Mouse (Mus musculus) stomach, embryonic 16.5 days (tissue): Measurements from ENCODE around the gene Zfp346. TPM values are rescaled to one million over a fixed set of nuclear protein-coding genes. Genes with fewer than 3 reads are reported as not detected.

Experiments used
- ATAC-seq: fragments of 200-750 bp; cut with Nextera tagmentation; 2 replicates; pipeline ENCODE4 v1.8.0; 2017; ENCODE audit warnings: moderate number of reproducible peaks, moderate TSS enrichment; ENCODE audit not compliant: insufficient read depth, low FRiP score
- H3K27ac ChIP-seq: fragments of 300-500 bp; sonication (generic); 2 replicates; pipeline ENCODE4 v1.5.1; 2014; ENCODE audit warnings: low read length
- H3K27me3 ChIP-seq: fragments of 300-500 bp; sonication (generic); 2 replicates; pipeline ENCODE4 v1.6.1; 2014; ENCODE audit warnings: low read length, control low read depth, mixed read lengths; ENCODE audit not compliant: control insufficient read depth, insufficient read depth
- H3K36me3 ChIP-seq: fragments of 300-500 bp; sonication (generic); 2 replicates; pipeline ENCODE4 v1.6.1; 2014; ENCODE audit warnings: low read length; ENCODE audit not compliant: control insufficient read depth, insufficient read depth
- H3K4me1 ChIP-seq: fragments of 300-500 bp; sonication (generic); 2 replicates; pipeline ENCODE4 v1.6.1; 2014; ENCODE audit warnings: low read length, control low read depth, mixed read lengths; ENCODE audit not compliant: control insufficient read depth, insufficient read depth
- H3K4me2 ChIP-seq: fragments of 300-500 bp; sonication (generic); 2 replicates; pipeline ENCODE4 v1.6.1; 2014; ENCODE audit warnings: low read depth, low read length, mixed read lengths
- H3K4me3 ChIP-seq: fragments of 300-500 bp; sonication (generic); replicated peaks from 2 replicates; pipeline ENCODE4 v1.5.1; 2014; ENCODE audit warnings: mild to moderate bottlenecking, low read length
- H3K9ac ChIP-seq: fragments of 300-500 bp; sonication (generic); 2 replicates; pipeline ENCODE4 v1.6.1; 2014; ENCODE audit warnings: low read length
- H3K9me3 ChIP-seq: fragments of 300-500 bp; sonication (generic); replicated peaks from 2 replicates; pipeline ENCODE4 v1.6.1; 2016; ENCODE audit warnings: low read length, control low read depth; ENCODE audit not compliant: control insufficient read depth
- WGBS: fragments of 180-500 bp; shearing (Covaris S2); extraction: QIAGEN DNeasy Blood & Tissue Kit; methylation state at CpG from one replicate; pipeline ENCODE4 v1.1.7; 2014; 5-methylcytosine and 5-hydroxymethylcytosine counted together
- polyA plus RNA-seq: library from polyadenylated mRNA; unstranded; fragments of >200 nt; fragmentation: Nextera tagmentation; extraction: Ambion mirVana; gene quantifications from 2 replicates; pipeline ENCODE4 v1.2.1, GENCODE M21; 2015

The Zfp346 gene
- polyA plus RNA-seq, 1 experiment from 2014 or later, result 14.1 TPM

DNA sequence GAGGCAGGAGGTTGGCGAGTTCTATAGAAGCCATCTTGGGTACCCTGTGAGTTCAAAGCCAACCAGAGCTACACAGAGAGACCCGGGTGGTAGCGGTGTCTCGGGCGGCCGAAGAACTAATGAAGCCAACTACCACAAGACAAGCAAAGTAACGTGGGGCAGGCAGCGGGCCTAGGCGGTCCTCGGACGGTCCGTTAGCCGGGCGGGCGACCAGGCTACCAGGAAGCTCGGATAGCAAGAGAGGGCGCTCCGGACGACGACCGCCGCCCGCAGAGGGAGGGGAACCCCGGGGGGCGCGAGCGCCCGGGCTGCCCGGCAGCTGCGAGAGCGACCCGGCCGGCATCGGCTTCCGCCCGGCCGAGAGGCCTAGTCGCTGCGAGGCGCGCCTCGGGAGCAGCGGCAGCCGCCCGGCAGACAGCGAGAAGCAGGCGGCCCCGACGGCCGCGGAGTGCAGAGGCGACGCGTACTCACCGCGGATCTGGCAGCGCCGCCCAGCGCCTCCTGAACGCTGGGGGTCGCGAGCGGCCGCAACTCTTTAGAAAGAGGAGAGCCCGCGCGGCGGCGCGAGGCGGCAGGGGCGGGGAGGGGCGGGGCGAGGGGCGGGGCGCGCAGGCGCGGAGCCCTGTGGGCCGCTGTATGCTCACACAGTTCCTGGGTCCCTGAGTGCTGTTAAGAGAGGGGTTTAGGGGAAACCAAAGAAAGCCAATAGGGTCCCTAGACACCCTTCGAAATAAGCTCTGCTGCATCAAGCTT lies 5.2 kb upstream of the Zfp346 start, which contains the start of gene Uimc1:
Uimc1 (minus strand) TSS at position 575 of the 753 bp plus-strand sequence.
- Histone ChIP-seq H3K27me3 (no peaks in the 10 kb centered on the region), H3K9me3 (no peaks in the 10 kb centered on the region), H3K27ac (peak within 1 kb of the TSS; percentile 77), H3K4me2 (peak within 1 kb of the TSS; percentile 60), H3K4me1 (peaks cover 6% of the 10 kb centered on the region), H3K4me3 (peak within 1 kb of the TSS; percentile 64), H3K9ac (peak within 1 kb of the TSS; percentile 85), H3K36me3 (no peaks in the 10 kb centered on the region)
- ATAC-seq, result peak; percentile 95
- under 1% methylated on average over 71 of the region's 81 CpGs for WGBS

- no peaks in the 10 kb centered on the region for H3K36me3 ChIP-seq
- 92% methylated on average over 11 of the region's 11 CpGs for WGBS
These were observed 3.5 kb upstream of the Zfp346 start for GRCm38 (mm10) chr13:55101627-55102026.

DNA sequence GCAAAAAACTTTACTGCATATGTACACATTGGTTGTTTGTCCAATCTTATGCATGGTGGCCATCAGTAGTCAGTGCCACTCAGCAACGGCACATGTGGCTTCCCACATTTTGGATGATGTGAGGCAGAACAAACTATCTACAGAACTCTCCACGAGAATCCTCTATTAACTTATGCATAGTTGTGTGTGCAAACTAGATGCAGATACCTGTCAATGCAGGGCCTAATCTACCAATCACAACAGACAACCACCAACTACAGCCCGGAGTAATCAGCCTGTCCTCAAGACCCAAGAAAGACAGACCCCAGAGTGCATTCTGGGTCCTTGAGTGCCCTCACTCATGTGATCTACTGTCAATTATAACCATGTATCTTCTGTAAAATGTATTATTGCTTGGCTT lies 2.7 kb upstream of the Zfp346 start:
- H3K9ac ChIP-seq, result no peak overlapping the region
- H3K36me3 ChIP-seq, result no peaks in the 10 kb centered on the region
- WGBS, result 89% methylated on average over 3 of the region's 3 CpGs
- H3K27ac ChIP-seq, result no peak overlapping the region
- H3K9me3 ChIP-seq, result no peaks in the 10 kb centered on the region
- H3K4me2 ChIP-seq, result no peak overlapping the region
- H3K27me3 ChIP-seq, result no peaks in the 10 kb centered on the region
- no peak overlapping the region for H3K4me3 ChIP-seq
- peaks cover 12% of the 10 kb centered on the region for H3K4me1 ChIP-seq
- no peak for ATAC-seq

More at GRCm38 (mm10) chr13:55101627-55102026, 3.5 kb upstream of the Zfp346 start:
- no peaks in the 10 kb centered on the region for H3K27me3 ChIP-seq
- ATAC-seq, result no peak
- H3K27ac ChIP-seq, result no peak overlapping the region
- H3K4me3 ChIP-seq, result no peak overlapping the region
- H3K9ac ChIP-seq, result no peak overlapping the region
- H3K9me3 ChIP-seq, result no peaks in the 10 kb centered on the region
- peaks cover 12% of the 10 kb centered on the region for H3K4me1 ChIP-seq
- H3K4me2 ChIP-seq, result no peak overlapping the region

GRCm38 (mm10) chr13:55103351-55103750 lies 1.8 kb upstream of the Zfp346 start:
- no peak for ATAC-seq
- Histone ChIP-seq H3K27ac (no peak overlapping the region), H3K4me3 (no peak overlapping the region), H3K9me3 (no peaks in the 10 kb centered on the region), H3K4me1 (peaks cover 12% of the 10 kb centered on the region), H3K27me3 (no peaks in the 10 kb centered on the region), H3K36me3 (no peaks in the 10 kb centered on the region), H3K4me2 (no peak overlapping the region), H3K9ac (no peak overlapping the region)
- WGBS, result 50% methylated on average over 2 of the region's 2 CpGs

DNA sequence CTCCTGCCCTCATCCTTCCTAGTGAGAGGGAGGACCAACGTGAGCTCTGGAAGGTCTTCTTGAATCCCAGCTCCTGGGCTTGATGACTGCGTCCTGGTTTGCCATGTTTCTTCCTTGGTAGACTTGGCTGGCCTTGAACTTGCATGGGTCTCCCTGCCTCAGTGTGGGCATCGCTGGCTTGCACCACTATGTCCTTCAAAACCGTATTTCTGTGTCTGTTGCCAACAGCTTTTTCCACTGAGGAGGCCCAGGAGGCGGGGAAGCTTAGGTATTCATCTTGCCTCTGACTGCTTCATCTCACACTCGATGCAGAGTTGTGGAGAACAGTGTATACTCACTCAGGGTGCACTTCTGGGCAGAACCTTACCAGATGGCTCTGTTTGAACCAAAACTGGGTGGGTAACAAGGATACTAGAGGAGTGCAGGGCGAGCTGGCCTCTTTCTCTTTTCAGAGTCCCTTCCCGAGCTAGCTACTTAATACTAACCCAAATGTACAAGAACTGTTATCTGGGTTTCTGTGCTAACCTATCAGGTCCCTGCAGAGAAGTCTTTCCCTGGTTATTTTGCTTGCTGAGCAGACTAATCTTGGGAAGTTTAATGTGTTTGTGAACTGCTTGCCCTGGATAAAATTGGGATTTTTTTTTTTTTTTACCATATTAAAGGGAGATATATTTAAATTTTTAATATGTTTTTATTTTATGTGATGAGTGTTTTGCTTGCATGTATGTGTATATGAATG lies 1.0 kb downstream of the Zfp346 start:
- Histone ChIP-seq H3K4me2 (peak overlapping the region; percentile 73), H3K4me1 (peaks cover 6% of the 10 kb centered on the region), H3K9me3 (no peaks in the 10 kb centered on the region), H3K36me3 (no peaks in the 10 kb centered on the region), H3K4me3 (peak overlapping the region; percentile 75), H3K27ac (peak overlapping the region; percentile 75; the same call in 1 of the 2 replicates), H3K9ac (peak overlapping the region; percentile 82), H3K27me3 (no peaks in the 10 kb centered on the region)
- WGBS, result 18% methylated on average over 8 of the region's 8 CpGs
- no peak for ATAC-seq

- WGBS, result 89% methylated on average over 4 of the region's 4 CpGs
- Histone ChIP-seq H3K9ac (no peak overlapping the region), H3K4me2 (no peak overlapping the region), H3K9me3 (no peaks in the 10 kb centered on the region), H3K27ac (no peak overlapping the region), H3K36me3 (no peaks in the 10 kb centered on the region), H3K27me3 (no peaks in the 10 kb centered on the region), H3K4me3 (no peak overlapping the region), H3K4me1 (peaks cover 6% of the 10 kb centered on the region)
- no peak for ATAC-seq
These were observed 2.0 kb downstream of the Zfp346 start for GRCm38 (mm10) chr13:55107116-55107515.

- H3K9me3 ChIP-seq, result no peaks in the 10 kb centered on the region
- no peak overlapping the region for H3K4me2 ChIP-seq
- H3K36me3 ChIP-seq, result no peaks in the 10 kb centered on the region
- H3K9ac ChIP-seq, result no peak overlapping the region
- peaks cover 6% of the 10 kb centered on the region for H3K4me1 ChIP-seq
- 80% methylated on average over 8 of the region's 8 CpGs for WGBS
- no peak for ATAC-seq
- no peak overlapping the region for H3K27ac ChIP-seq
- H3K27me3 ChIP-seq, result no peaks in the 10 kb centered on the region
- H3K4me3 ChIP-seq, result no peak overlapping the region
These were observed 2.6 kb downstream of the Zfp346 start for GRCm38 (mm10) chr13:55107694-55108093.

DNA sequence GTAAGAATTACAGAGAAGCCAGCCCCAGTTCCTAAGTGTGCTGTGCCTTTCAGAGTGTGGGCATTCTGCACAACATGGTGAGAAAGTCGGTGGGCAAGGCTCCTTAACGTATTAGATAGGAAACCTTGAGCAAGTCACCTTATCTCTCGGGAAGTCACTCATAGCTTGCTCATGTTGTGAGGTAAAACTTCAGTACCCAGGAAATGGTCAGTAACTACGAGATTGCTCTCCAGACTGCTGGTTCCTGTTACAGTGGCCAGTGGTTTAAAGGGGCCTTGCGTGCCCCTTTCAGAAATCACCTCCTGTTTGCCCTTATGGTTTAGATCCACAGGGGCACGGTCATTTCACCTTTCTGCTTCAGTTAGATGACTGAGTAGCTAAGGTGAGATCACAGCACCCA lies 9.3 kb downstream of the Zfp346 start:
- H3K27me3 ChIP-seq, result no peaks in the 10 kb centered on the region
- WGBS, result 78% methylated on average over 6 of the region's 6 CpGs
- no peaks in the 10 kb centered on the region for H3K4me1 ChIP-seq
- H3K9ac ChIP-seq, result no peak overlapping the region
- H3K4me2 ChIP-seq, result no peak overlapping the region
- ATAC-seq, result no peak
- H3K36me3 ChIP-seq, result peaks cover 14% of the 10 kb centered on the region; the same call in 1 of the 2 replicates
- no peak overlapping the region for H3K4me3 ChIP-seq
- no peaks in the 10 kb centered on the region for H3K9me3 ChIP-seq
- no peak overlapping the region for H3K27ac ChIP-seq

DNA sequence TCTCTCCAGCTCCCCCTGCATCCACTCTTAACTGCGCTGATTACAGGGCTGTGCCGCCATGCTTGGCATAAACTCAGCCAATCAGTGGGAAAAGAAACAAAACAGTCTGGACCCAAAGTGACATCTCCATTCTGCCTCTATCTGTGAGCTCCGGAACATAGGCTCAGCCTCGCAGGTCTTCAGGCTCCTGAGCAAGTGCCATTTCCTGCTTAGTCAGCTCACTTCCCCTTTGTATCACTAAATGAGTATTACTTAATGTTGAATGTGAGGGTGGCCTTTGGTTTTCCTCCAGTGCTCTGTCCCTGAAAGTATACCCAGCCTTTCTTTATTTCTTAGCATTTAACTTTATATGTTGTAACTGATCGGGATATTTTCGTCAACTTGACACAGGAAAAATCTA lies 19.8 kb downstream of the Zfp346 start:
- H3K4me1 ChIP-seq, result no peaks in the 10 kb centered on the region
- no peaks in the 10 kb centered on the region for H3K9me3 ChIP-seq
- no peaks in the 10 kb centered on the region for H3K27me3 ChIP-seq
- peaks cover 16% of the 10 kb centered on the region for H3K36me3 ChIP-seq
- ATAC-seq, result no peak
- no peak overlapping the region for H3K4me3 ChIP-seq
- no peak overlapping the region for H3K27ac ChIP-seq
- 87% methylated on average over 6 of the region's 6 CpGs for WGBS
- no peak overlapping the region for H3K4me2 ChIP-seq
- no peak overlapping the region for H3K9ac ChIP-seq
